Mouse (Mus musculus) forebrain, embryonic 14.5 days (tissue): ENCODE measurements around the gene Tbc1d4. TPM values are rescaled to one million over a fixed set of nuclear protein-coding genes. Genes with fewer than 3 reads are reported as not detected.
"Not testable (repeated sequence)": the region's sequence is repeated elsewhere in the genome, so short reads cannot be mapped to it uniquely, and the experiment has no call there.

Experiments
- ATAC-seq: fragments of 200-750 bp; cut with Nextera tagmentation; 2 replicates; pipeline ENCODE4 v1.8.0; 2017; ENCODE audit warnings: mild to moderate bottlenecking, moderate library complexity
- DNase-seq: peaks from one replicate; pipeline ENCODE4 v3.0.0-alpha.2; 2015; ENCODE audit warnings: low spot score
- H3K27ac ChIP-seq: fragments of 300-500 bp; sonication (generic); 2 replicates; pipeline ENCODE4 v1.5.1; 2014; ENCODE audit warnings: low read depth, mild to moderate bottlenecking, control low read depth, low read length, moderate library complexity
- H3K27me3 ChIP-seq: fragments of 300-500 bp; sonication (generic); replicated peaks from 2 replicates; pipeline ENCODE4 v1.6.1; 2014; ENCODE audit warnings: low read length, control low read depth, mixed read lengths; ENCODE audit not compliant: control insufficient read depth, insufficient read depth
- H3K36me3 ChIP-seq: fragments of 300-500 bp; sonication (generic); 2 replicates; pipeline ENCODE4 v1.6.1; 2014; ENCODE audit warnings: low read length, control low read depth; ENCODE audit not compliant: control insufficient read depth, insufficient read depth
- H3K4me1 ChIP-seq: fragments of 300-500 bp; sonication (generic); 2 replicates; pipeline ENCODE4 v1.6.1; 2014; ENCODE audit warnings: antibody characterized with exemption, low read length, control low read depth; ENCODE audit not compliant: control insufficient read depth, insufficient read depth
- H3K4me2 ChIP-seq: fragments of 300-500 bp; sonication (generic); 2 replicates; pipeline ENCODE4 v1.6.1; 2014; ENCODE audit warnings: mild to moderate bottlenecking, control low read depth, low read length
- H3K4me3 ChIP-seq: fragments of 300-500 bp; sonication (generic); 2 replicates; pipeline ENCODE4 v1.5.1; 2014; ENCODE audit warnings: low read depth, low read length, control low read depth
- H3K9ac ChIP-seq: fragments of 300-500 bp; sonication (generic); 2 replicates; pipeline ENCODE4 v1.6.1; 2014; ENCODE audit warnings: mild to moderate bottlenecking, low read length, control low read depth, moderate library complexity
- H3K9me3 ChIP-seq: fragments of 300-500 bp; sonication (generic); replicated peaks from 2 replicates; pipeline ENCODE4 v1.6.1; 2016; ENCODE audit warnings: low read length, control low read depth, mixed read lengths; ENCODE audit not compliant: control insufficient read depth
- WGBS: fragments of 180-500 bp; shearing (Covaris S2); extraction: QIAGEN DNeasy Blood & Tissue Kit; methylation state at CpG from one replicate; pipeline ENCODE4 v1.1.7; 2014; 5-methylcytosine and 5-hydroxymethylcytosine counted together
- polyA plus RNA-seq: library from polyadenylated mRNA; unstranded; fragments of >200 nt; fragmentation: Nextera tagmentation; extraction: Ambion mirVana; gene quantifications from 2 replicates; pipeline ENCODE4 v1.2.1, GENCODE M21; 2014

Tbc1d4 gene
- polyA plus RNA-seq, 1 experiment from 2014 or later: 5.6 TPM

- H3K27ac ChIP-seq, DNase-seq, H3K9ac ChIP-seq, H3K4me1 ChIP-seq, H3K9me3 ChIP-seq, H3K36me3 ChIP-seq, H3K4me3 ChIP-seq, H3K27me3 ChIP-seq, ATAC-seq, H3K4me2 ChIP-seq: not testable (repeated sequence)
- WGBS: 92% methylated on average over 4 of the region's 6 CpGs
Measured at GRCm38 (mm10) chr14:101587366-101588040, 21.5 kb downstream of the Tbc1d4 start.

- Histone ChIP-seq H3K36me3 (no peaks in the 10 kb centered on the region), H3K9me3 (no peaks in the 10 kb centered on the region), H3K4me3 (no peak overlapping the region), H3K27ac (no peak overlapping the region), H3K9ac (no peak overlapping the region), H3K4me1 (no peaks in the 10 kb centered on the region), H3K4me2 (no peak overlapping the region), H3K27me3 (no peaks in the 10 kb centered on the region)
- 74% methylated on average over 7 of the region's 7 CpGs for WGBS
- peak; percentile 16 for DNase-seq
- ATAC-seq: no peak
Measured at GRCm38 (mm10) chr14:101586096-101586495, 22.9 kb downstream of the Tbc1d4 start.

GRCm38 (mm10) chr14:101575651-101576050 lies 33.3 kb downstream of the Tbc1d4 start:
- no peak for DNase-seq
- no peak overlapping the region for H3K9ac ChIP-seq
- no peak for ATAC-seq
- H3K36me3 ChIP-seq: no peaks in the 10 kb centered on the region
- no peak overlapping the region for H3K4me3 ChIP-seq
- H3K4me2 ChIP-seq: no peak overlapping the region
- 34% methylated on average over 3 of the region's 3 CpGs for WGBS
- no peak overlapping the region for H3K27ac ChIP-seq
- no peaks in the 10 kb centered on the region for H3K9me3 ChIP-seq
- H3K27me3 ChIP-seq: no peaks in the 10 kb centered on the region
- H3K4me1 ChIP-seq: no peaks in the 10 kb centered on the region

GRCm38 (mm10) chr14:101574536-101574935 lies 34.5 kb downstream of the Tbc1d4 start:
- H3K4me2 ChIP-seq: no peak overlapping the region
- WGBS: 93% methylated on average over 1 of the region's 1 CpGs
- H3K36me3 ChIP-seq: no peaks in the 10 kb centered on the region
- H3K27ac ChIP-seq: no peak overlapping the region
- H3K4me1 ChIP-seq: no peaks in the 10 kb centered on the region
- H3K4me3 ChIP-seq: no peak overlapping the region
- no peaks in the 10 kb centered on the region for H3K9me3 ChIP-seq
- ATAC-seq (no peak), DNase-seq (no peak)
- H3K27me3 ChIP-seq: no peaks in the 10 kb centered on the region
- H3K9ac ChIP-seq: no peak overlapping the region

GRCm38 (mm10) chr14:101573107-101573614 lies 35.8 kb downstream of the Tbc1d4 start:
- Histone ChIP-seq H3K4me2 (no peak overlapping the region), H3K4me3 (no peak overlapping the region), H3K27me3 (no peaks in the 10 kb centered on the region), H3K9ac (no peak overlapping the region), H3K4me1 (no peaks in the 10 kb centered on the region), H3K9me3 (no peaks in the 10 kb centered on the region), H3K27ac (no peak overlapping the region), H3K36me3 (no peaks in the 10 kb centered on the region)
- 92% methylated on average over 7 of the region's 7 CpGs for WGBS
- ATAC-seq (no peak), DNase-seq (no peak)

GRCm38 (mm10) chr14:101568828-101569227 lies 40.2 kb downstream of the Tbc1d4 start:
- no peak overlapping the region for H3K9ac ChIP-seq
- no peaks in the 10 kb centered on the region for H3K27me3 ChIP-seq
- no peak overlapping the region for H3K27ac ChIP-seq
- no peaks in the 10 kb centered on the region for H3K4me1 ChIP-seq
- no peaks in the 10 kb centered on the region for H3K9me3 ChIP-seq
- no peak for DNase-seq
- no peak overlapping the region for H3K4me2 ChIP-seq
- H3K4me3 ChIP-seq: no peak overlapping the region
- WGBS: 79% methylated on average over 2 of the region's 2 CpGs
- ATAC-seq: no peak
- H3K36me3 ChIP-seq: no peaks in the 10 kb centered on the region

GRCm38 (mm10) chr14:101566717-101567116 lies 42.3 kb downstream of the Tbc1d4 start:
- ATAC-seq (no peak), DNase-seq (no peak)
- H3K27ac ChIP-seq: no peak overlapping the region
- H3K4me2 ChIP-seq: no peak overlapping the region
- H3K4me3 ChIP-seq: no peak overlapping the region
- H3K27me3 ChIP-seq: no peaks in the 10 kb centered on the region
- H3K4me1 ChIP-seq: no peaks in the 10 kb centered on the region
- no peak overlapping the region for H3K9ac ChIP-seq
- no peaks in the 10 kb centered on the region for H3K36me3 ChIP-seq
- no peaks in the 10 kb centered on the region for H3K9me3 ChIP-seq
- WGBS: 93% methylated on average over 2 of the region's 2 CpGs

GRCm38 (mm10) chr14:101565661-101566060 lies 43.3 kb downstream of the Tbc1d4 start:
- no peak overlapping the region for H3K4me3 ChIP-seq
- WGBS: 64% methylated on average over 3 of the region's 3 CpGs
- no peak overlapping the region for H3K4me2 ChIP-seq
- no peak overlapping the region for H3K27ac ChIP-seq
- no peaks in the 10 kb centered on the region for H3K36me3 ChIP-seq
- H3K4me1 ChIP-seq: 0 out of 2 replicates have a peak, but pooled peaks cover 3% of the 10 kb centered on the region
- no peaks in the 10 kb centered on the region for H3K27me3 ChIP-seq
- H3K9me3 ChIP-seq: no peaks in the 10 kb centered on the region
- no peak for ATAC-seq
- DNase-seq: no peak
- H3K9ac ChIP-seq: no peak overlapping the region

GRCm38 (mm10) chr14:101561251-101561701 lies 47.7 kb downstream of the Tbc1d4 start:
- 59% methylated on average over 12 of the region's 12 CpGs for WGBS
- peak; percentile 47 for DNase-seq
- H3K4me2 ChIP-seq: no peak overlapping the region

More at GRCm38 (mm10) chr14:101561251-101561701, 47.7 kb downstream of the Tbc1d4 start:
- Histone ChIP-seq H3K9me3 (no peaks in the 10 kb centered on the region), H3K27me3 (no peaks in the 10 kb centered on the region), H3K36me3 (no peaks in the 10 kb centered on the region), H3K4me1 (0 out of 2 replicates have a peak, but pooled peaks cover 3% of the 10 kb centered on the region), H3K9ac (no peak overlapping the region), H3K4me3 (no peak overlapping the region), H3K27ac (no peak overlapping the region)
- peak; percentile 75 for ATAC-seq
